Mouse (Mus musculus) heart, adult 9 months (tissue): ENCODE measurements at regions not wholly inside any gene's neighbourhood (a gene's known extent, or its start where the extent isn't known, plus 50 kb on each side); places are given as distances from the start of the nearest gene placed in this dataset.

Experiments used
- DNase-seq, 2 experiments: peaks; one replicate each; pipeline ENCODE4 v3.0.0; 2022; ENCODE audit warnings: low spot score in 2 of 2

- DNase-seq, result no peak
Measured at GRCm38 (mm10) chr6:140368354-140369069, 55.3 kb upstream of the Plekha5 start.

GRCm38 (mm10) chr6:140367303-140367702 is 56.6 kb upstream of the Plekha5 start:
- no peak for DNase-seq

- no peak for DNase-seq
Measured at GRCm38 (mm10) chr6:140366791-140367190, 57.1 kb upstream of the Plekha5 start.

- DNase-seq, result no peak
Measured at GRCm38 (mm10) chr6:140360996-140361395, 62.9 kb upstream of the Plekha5 start.

- no peak for DNase-seq
Measured at GRCm38 (mm10) chr6:140357901-140358300, 66.0 kb upstream of the Plekha5 start.

- no peak for DNase-seq
Measured at GRCm38 (mm10) chr6:140357300-140357699, 66.6 kb upstream of the Plekha5 start.

GRCm38 (mm10) chr6:140354082-140354481 is 69.8 kb upstream of the Plekha5 start:
- no peak for DNase-seq

- DNase-seq, result no peak
Measured at GRCm38 (mm10) chr6:140353610-140354009, 70.2 kb upstream of the Plekha5 start.

- no peak for DNase-seq
Measured at GRCm38 (mm10) chr6:140351365-140352095, 72.3 kb upstream of the Plekha5 start.

- DNase-seq, result no peak
Measured at GRCm38 (mm10) chr6:140348578-140348977, 75.3 kb upstream of the Plekha5 start.

GRCm38 (mm10) chr6:140346929-140347328 is 76.9 kb upstream of the Plekha5 start:
- no peak for DNase-seq

GRCm38 (mm10) chr6:140343638-140344037 is 80.2 kb upstream of the Plekha5 start:
- no peak for DNase-seq

- no peak for DNase-seq
Measured at GRCm38 (mm10) chr6:140342881-140343280, 81.0 kb upstream of the Plekha5 start.

- DNase-seq, result no peak
Measured at GRCm38 (mm10) chr6:140339731-140340130, 84.1 kb upstream of the Plekha5 start.

- DNase-seq, result no peak
Measured at GRCm38 (mm10) chr6:140337897-140338749, 85.7 kb upstream of the Plekha5 start.

- DNase-seq, result no peak
Measured at GRCm38 (mm10) chr6:140337083-140337491, 86.8 kb upstream of the Plekha5 start.

- DNase-seq, result no peak
Measured at GRCm38 (mm10) chr6:140336414-140336941, 87.4 kb upstream of the Plekha5 start.

- DNase-seq, result no peak
Measured at GRCm38 (mm10) chr6:140333397-140333796, 90.5 kb upstream of the Plekha5 start.

- DNase-seq, result no peak
Measured at GRCm38 (mm10) chr6:140308641-140309040, 115.2 kb upstream of the Plekha5 start.

GRCm38 (mm10) chr6:140306811-140307558 is 116.9 kb upstream of the Plekha5 start:
- no peak for DNase-seq

GRCm38 (mm10) chr6:140304105-140304504 is 119.7 kb upstream of the Plekha5 start:
- no peak for DNase-seq
